Mouse (Mus musculus): ENCODE data around the gene Camk1. TPM values are rescaled to one million over a fixed set of nuclear protein-coding genes. Genes with fewer than 3 reads are reported as not detected.

Camk1 gene
- total and polyA plus RNA-seq, 3 experiments: 0.20 to 5.3 (median 1.4) TPM

DNA sequence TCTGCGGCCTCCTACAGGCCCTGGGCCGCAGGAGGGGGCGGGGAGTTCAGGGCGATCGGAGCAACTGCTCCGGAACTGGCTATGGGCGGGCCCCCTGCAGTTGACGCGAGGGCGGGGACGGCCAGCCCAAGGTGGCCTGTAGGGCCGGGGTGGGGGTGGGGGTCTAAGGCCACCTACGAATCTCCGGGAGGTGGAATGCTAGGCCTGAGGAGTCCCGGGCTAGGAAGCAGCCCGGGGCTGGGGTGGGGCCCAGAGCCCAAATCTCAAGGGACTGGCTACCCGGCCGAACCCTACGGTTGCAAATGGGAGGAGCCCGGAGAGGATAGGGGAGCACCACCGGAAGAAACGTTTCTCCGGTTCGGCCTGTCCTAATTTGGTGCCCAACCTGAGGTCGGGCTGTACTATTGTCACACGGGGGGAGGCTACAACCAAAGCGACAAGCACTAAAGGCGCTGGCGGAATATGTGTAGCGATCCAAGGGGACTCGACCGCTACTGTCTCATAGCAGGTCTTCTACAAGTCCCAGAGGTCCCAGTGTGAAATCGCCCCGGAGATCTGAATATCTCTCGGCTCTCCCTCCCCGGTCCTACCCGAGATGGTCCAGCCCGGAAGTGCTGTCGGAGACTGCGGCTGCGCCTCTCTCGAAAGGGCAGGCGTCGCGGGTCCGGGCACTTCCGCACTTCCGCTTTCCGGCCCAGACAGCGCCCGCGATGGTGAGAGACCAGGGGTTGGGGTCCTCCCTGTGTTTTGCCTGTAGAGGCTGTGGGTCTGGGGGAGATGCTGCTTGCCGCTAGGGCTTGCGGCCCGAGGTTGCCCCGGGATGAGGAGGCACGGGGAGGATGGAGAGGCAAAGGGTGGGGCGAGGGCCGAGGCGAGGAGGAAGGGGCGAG, 34.0 kb upstream of the Camk1 start, which contains the start of the genes Tada3 and Arpc4 (continued):
- TF ChIP-seq MAX (IDR thresholded peaks at IDR 0.05; ENCODE audit: low read length) (no peak; the same call in 1 of the 2 replicates), BHLHE40 (IDR thresholded peaks at IDR 0.05; ENCODE audit: low read depth, low read length) (peak; percentile 55), ZKSCAN1 (IDR thresholded peaks at IDR 0.05; ENCODE audit: borderline replicate concordance, low read depth, low read length) (no peak), USF2 (conservative IDR thresholded peaks at IDR 0.05; ENCODE audit: low read depth, low read length) (no peak), MXI1 (IDR thresholded peaks at IDR 0.05; ENCODE audit: low read depth, low read length) (peak; percentile 36), UBTF (IDR thresholded peaks at IDR 0.05; ENCODE audit: low read depth, low read length) (peak; percentile 54), PAX5 (IDR thresholded peaks at IDR 0.05; ENCODE audit: low read length) (no peak), CHD2 (IDR thresholded peaks at IDR 0.05; ENCODE audit: low read length) (peak; percentile 29; the same call in 1 of the 2 replicates), MAFK (IDR thresholded peaks at IDR 0.05; ENCODE audit: insufficient replicate concordance, low read length) (no peak), RCOR1 (conservative IDR thresholded peaks at IDR 0.05; ENCODE audit: low read depth, low read length) (no peak), IRF4 (IDR thresholded peaks at IDR 0.05; ENCODE audit: low read depth, low read length) (no peak; the same call in none of the 2 replicates), ETS1 (conservative IDR thresholded peaks at IDR 0.05; ENCODE audit: low read depth, low read length) (no peak), SIN3A (IDR thresholded peaks at IDR 0.05; ENCODE audit: low read length) (peak; percentile 88), EP300 (IDR thresholded peaks at IDR 0.05; ENCODE audit: low read length) (no peak), USF1 (IDR thresholded peaks at IDR 0.05; ENCODE audit: low read depth, low read length) (no peak)

DNA sequence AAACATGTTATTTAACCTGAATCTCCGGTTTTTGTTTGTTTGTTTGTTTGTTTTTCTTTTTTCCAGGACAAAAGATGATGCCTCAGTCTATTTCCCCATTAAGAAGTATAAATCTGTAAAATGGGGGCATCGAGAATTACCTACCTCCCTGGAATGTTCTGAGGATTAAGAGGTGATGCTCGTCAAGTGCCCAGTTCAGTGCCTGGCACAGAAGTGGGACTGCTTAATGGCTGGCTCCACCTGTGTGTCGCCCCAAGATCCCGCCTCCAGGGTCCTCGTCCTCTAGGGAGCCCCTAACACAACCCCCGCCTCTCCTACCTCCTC, 33.4 kb upstream of the Camk1 start:
- no peaks in the 10 kb centered on the region for H3K9me3 ChIP-seq (replicated peaks; ENCODE audit: low read length)
- peak overlapping the region; percentile 90 for H3K9ac ChIP-seq (ENCODE audit: insufficient read depth, low read depth)
- peaks cover 41% of the 10 kb centered on the region for H3K79me2 ChIP-seq (replicated peaks; ENCODE audit: control insufficient read depth, extremely low read depth, insufficient read depth, poor library complexity, severe bottlenecking)
- H3K27ac ChIP-seq (ENCODE audit: insufficient read depth, low read depth): peak overlapping the region; percentile 71; the same call in 1 of the 2 replicates
- peak overlapping the region; percentile 82 to 95 (median 86) for H3K4me3 ChIP-seq (replicated peaks in 1 of 3; ENCODE audit: low read depth in 2 of 3, low read length in 2 of 3, poor library complexity in 1 of 3)
- H3K36me3 ChIP-seq (replicated peaks in 1 of 2; ENCODE audit: control insufficient read depth in 1 of 2, insufficient read depth in 1 of 2, low read length in 1 of 2): peaks cover 42 to 59% of the 10 kb centered on the region in 2 experiments
- dilution Hi-C loops (cut with MboI; ENCODE audit: extremely low pct_ligation_motif_present, extremely low pct_unique_long_range_greater_than_20kb, low sequenced_read_pairs): no loop called here
- H3K27me3 ChIP-seq (replicated peaks): no peaks in the 10 kb centered on the region
- TF ChIP-seq TBP (conservative IDR thresholded peaks at IDR 0.05; ENCODE audit: low read depth, low read length) (peak; percentile 72; the same call in 1 of the 2 replicates), RCOR1 (conservative IDR thresholded peaks at IDR 0.05; ENCODE audit: low read depth, low read length) (no peak), IRF4 (IDR thresholded peaks at IDR 0.05; ENCODE audit: low read depth, low read length) (no peak; the same call in 1 of the 2 replicates), MAFK (IDR thresholded peaks at IDR 0.05; ENCODE audit: insufficient replicate concordance, low read length) (no peak), USF2 (conservative IDR thresholded peaks at IDR 0.05; ENCODE audit: low read depth, low read length) (no peak), NELFE (IDR thresholded peaks at IDR 0.05; ENCODE audit: low read depth, low read length) (peak; percentile 77), POLR2A (IDR thresholded peaks at IDR 0.05; ENCODE audit: low read depth, low read length) (peak; percentile 78), TCF12 (IDR thresholded peaks at IDR 0.05; ENCODE audit: low read depth, low read length) (0 out of 2 replicates have a peak, but pooled peaks have one; percentile 47), GABPA (IDR thresholded peaks at IDR 0.05; ENCODE audit: insufficient replicate concordance, low read depth, low read length) (no peak), ZC3H11A (IDR thresholded peaks at IDR 0.05; ENCODE audit: low read depth, low read length) (no peak)
- peaks cover 8 to 27% of the 10 kb centered on the region in 2 experiments; a peak in 3 of 4 replicates for H3K4me1 ChIP-seq (ENCODE audit: control insufficient read depth in 1 of 2, insufficient read depth in 2 of 2)
- in situ Hi-C loops (cut with MboI; ENCODE audit: low pct_ligation_motif_present, low pct_unique_long_range_greater_than_20kb, low sequenced_read_pairs): no loop called here
- DNase-seq (ENCODE audit: extremely low read depth): no peak
- peak overlapping the region; percentile 70 for H3K4me2 ChIP-seq (ENCODE audit: insufficient read depth, low read depth, poor library complexity, severe bottlenecking)
